Mouse (Mus musculus) frontal cortex, adult (tissue): ENCODE measurements around the gene Nrbf2.

Experiments used
- ATAC-seq: cut with Nextera tagmentation; 2 replicates; pipeline ENCODE4 v1.9.2; 2017; ENCODE audit warnings: mild to moderate bottlenecking, moderate library complexity, mixed read lengths; ENCODE audit not compliant: low TSS enrichment

The Nrbf2 gene

DNA sequence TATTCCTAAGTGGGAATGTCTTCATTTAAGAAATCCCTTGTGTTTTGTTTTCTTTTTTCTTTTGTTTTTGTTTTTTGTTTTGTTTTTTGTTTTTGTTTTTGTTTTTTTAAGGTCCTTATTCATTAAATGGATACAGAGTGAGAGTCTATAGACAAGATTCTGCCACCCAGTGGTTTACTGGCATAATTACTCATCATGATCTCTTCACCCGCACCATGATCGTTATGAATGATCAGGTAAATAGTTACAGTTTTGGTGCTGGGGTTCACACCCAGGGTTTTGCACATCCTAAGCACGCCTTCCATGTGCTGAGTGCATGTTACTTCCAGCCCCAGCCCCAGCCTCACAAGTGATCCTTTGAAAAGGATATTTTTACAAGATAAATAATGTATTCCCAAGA is 68.2 kb downstream of the Nrbf2 start:
- no peak for ATAC-seq
